Mouse (Mus musculus) heart, adult 9 months (tissue): ENCODE measurements at regions not wholly inside any gene's neighbourhood (a gene's known extent, or its start where the extent isn't known, plus 50 kb on each side); places are given as distances from the start of the nearest gene placed in this dataset.

Experiments
- DNase-seq, 2 experiments: peaks; one replicate each; pipeline ENCODE4 v3.0.0; 2022; ENCODE audit warnings: low spot score in 2 of 2

DNA sequence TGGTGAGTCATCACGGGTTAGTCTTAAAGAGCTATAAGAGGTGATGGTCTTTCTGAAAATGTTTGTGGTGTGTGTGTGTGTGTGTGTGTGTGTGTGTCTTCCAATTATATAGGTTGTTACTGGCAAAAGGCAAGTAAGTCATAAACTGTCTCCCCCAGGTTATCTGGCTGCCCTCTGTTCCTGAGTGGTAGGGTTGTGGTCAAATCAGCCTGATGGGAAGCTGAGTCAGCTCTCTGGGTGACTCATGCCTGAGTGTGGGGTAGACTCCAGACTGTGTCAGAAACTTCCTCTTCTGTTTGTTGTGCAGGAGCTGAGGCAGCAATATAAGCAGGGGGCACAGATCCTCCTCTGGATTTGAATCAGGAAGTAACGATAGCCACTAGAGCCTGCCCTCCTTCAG, 656.8 kb upstream of the Tgif2lx2 start:
- peak in 1 of 2 experiments; percentile 24 for DNase-seq
